Mouse (Mus musculus) heart, postnatal 14 days (tissue): Measurements from ENCODE around the gene Hyou1. TPM values are rescaled to one million over a fixed set of nuclear protein-coding genes. Genes with fewer than 3 reads are reported as not detected.
"Not testable (repeated sequence)": the region's sequence is repeated elsewhere in the genome, so short reads cannot be mapped to it uniquely, and the experiment has no call there.

Experiments
- DNase-seq, 2 experiments: peaks; one replicate each; pipeline ENCODE4 v3.0.0; 2021 to 2022
- intact Hi-C: fragments of 180-260 bp; cut with DNase I; formaldehyde crosslinking; loops from one replicate; pipeline ENCODE4 v1.15.1; 2025
- total RNA-seq, 2 experiments: library from RNA; stranded (reverse); gene quantifications; 2 replicates each; pipeline ENCODE4 v1.2.3; 2021

The Hyou1 gene
- total RNA-seq, 2 experiments from 2014 or later, result 38.9 to 52.1 TPM

DNA sequence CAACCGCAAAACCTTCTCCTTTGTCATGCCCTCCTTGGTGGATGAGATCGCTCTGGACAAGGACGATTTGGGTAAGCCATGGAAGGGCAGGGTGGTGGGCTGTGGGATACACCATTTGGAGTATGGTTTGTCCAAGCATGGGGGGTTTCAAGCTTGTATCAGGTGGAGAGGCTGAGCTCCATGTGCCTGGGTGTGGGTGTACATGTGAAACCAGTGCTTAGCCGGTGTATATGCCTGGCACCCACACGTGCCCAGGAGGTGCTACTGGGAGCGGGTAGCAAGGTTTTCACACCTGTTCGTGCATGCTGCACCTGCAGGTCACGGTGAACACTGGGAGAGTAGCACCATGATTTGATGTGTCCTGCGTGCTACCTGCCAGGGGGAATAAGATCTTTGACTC is 19.3 kb downstream of the Hyou1 start:
- intact Hi-C loops, result no loop called here
- DNase-seq, result no peak

DNA sequence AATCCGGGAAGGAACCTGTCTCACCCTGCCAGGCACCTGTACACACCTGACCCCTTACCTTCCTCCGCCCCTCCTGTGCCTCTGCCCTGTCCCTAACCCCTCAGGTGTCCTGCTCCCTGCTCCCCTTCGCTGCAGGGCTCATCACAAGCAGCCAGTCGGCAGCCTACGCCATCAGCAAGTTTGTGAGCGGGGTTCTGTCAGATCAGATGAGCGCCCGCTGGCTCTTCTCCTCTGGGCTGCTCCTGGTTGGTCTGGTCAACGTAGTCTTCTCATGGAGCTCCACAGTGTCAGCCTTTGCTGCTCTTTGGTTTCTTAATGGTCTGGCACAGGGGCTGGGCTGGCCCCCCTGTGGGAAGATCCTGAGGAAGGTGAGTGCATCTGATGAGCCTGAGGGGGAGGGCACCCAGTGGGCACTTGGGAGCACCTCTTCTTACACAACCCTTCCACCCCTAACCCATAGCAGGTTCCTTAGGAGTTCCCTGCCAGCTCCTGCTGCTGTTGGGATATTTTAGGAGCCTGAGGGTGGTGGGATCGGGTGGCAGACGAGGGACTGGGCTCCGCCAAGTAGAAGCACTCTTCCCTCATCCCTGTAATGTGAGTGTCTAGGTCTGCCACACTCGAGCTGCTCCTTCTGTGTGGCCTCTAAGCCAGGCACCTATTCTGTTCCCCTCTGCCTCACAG is 20.0 kb downstream of the Hyou1 start:
- intact Hi-C loops, result no loop called here

DNA sequence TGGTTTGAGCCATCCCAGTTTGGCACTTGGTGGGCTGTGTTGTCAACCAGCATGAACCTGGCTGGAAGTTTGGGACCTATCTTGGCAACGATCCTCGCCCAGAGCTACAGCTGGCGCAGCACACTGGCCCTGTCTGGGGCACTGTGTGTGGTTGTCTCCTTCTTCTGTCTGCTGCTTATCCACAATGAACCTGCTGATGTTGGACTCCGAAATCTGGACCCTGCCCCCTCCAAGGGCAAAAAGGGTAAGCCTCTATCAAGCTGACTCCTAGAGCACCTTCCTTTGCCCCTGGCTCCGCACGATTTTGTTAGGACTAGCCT is 20.5 kb downstream of the Hyou1 start:
- intact Hi-C loops, result no loop called here
- DNase-seq, result peak; percentile 35 to 49

More for the DNA sequence above, 20.0 kb downstream of the Hyou1 start:
- DNase-seq, result no peak

DNA sequence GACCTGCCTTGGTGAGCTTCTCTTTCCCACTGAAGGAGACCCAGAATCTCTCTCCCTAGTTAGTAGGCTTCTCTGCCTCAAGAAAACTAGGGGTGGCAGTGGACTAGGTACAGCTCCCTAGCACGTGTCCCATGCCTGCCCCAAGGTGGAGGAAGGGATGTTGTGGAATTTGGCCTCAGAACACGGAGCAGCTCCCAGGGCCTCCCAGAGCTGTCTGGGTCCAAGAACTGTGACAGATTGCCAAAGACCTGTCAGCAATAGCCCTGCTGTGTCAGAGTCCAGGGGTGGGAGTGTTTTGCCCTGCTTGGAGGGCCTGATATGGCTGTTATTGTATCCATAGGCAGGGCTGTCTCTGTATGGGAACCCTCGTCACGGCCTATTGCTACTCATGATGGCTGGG is 21.8 kb downstream of the Hyou1 start:
- DNase-seq, result peak; percentile 43 to 64
- intact Hi-C loops, result no loop called here

DNA sequence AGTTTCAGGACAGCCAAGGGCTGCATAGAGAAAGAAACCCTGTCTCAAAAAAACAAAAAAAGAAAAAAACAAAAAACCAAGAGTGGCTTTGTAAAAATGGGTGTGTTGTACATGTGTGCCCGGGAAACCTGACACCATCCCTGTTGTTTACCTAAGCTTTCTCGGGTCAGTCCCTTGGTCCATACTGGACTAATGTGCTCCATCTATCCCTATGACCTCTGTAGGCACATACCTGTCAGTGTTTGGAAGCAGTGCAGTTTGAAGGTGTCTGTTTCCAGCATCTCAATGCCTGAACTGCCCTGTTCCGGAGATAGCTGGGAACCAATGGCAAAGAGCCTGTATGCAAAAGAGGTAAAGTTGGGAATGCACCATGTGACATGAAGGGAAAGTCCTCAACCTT is 25.7 kb downstream of the Hyou1 start:
- no peak for DNase-seq
- intact Hi-C loops, result no loop called here

DNA sequence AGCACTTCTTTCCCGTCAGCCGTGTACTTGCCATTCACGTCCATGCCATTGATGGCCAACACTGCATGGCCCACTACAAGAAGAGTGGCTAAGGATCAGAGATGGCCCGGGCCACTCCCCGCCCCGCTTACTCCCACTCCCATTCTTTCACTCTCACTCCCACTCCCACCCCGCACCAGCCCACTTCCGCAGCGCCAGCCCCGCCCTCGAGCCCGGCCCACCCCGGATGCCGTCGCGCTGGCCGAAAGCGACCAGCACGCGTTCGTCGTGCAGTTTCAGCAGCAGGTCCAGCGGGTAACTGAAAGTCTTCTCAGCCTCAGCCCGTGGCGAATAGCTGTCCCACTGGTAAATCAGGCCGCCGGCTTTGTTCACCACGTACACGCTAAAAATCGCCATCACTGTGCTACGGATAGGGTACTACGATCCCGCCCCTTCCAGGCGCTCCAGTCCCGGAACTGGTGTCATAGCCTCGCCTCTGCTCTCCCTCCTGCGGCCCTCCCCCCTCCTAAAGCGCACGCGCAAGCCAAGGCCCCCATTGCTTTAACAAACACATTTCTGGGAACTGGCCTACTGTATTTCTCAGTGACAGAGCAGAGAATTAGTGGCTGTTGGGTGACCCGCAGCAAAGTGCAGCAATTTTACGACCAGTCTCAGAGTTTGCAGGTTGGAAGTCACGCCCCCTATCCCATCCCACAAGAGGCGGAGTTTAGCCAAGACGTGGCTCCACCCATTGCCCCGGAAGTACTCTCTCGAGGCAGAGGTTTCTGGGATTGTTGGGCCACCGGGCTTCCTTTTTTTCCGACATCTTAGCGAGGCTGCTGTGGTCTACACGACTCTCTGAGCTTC is 27.8 kb downstream of the Hyou1 start, which contains the start of the genes Rps25 and Trappc4:
Gene Rps25, plus strand, starts transcription at position 234 of the 846 bp plus-strand sequence.
Gene Trappc4, minus strand, starts transcription at position 695 of the 846 bp plus-strand sequence.
- intact Hi-C loops, result no loop called here
- DNase-seq, result peak; percentile 89 to 93

DNA sequence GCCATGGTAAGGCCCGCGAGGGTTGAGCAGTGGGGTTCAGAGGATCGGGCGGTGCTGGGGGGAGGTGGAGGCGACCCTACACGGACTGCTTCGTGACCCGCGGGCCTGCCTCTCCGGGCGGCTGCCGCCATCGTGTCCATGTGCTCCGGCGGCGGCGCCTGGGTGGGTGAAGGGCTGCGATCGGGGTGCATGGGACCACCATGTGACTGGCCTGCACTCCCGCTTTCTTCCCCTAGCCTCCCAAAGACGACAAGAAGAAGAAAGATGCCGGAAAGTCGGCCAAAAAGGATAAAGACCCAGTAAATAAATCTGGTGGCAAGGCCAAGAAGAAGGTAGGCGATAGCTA is 28.4 kb downstream of the Hyou1 start:
- intact Hi-C loops, result no loop called here
- DNase-seq, result no peak

DNA sequence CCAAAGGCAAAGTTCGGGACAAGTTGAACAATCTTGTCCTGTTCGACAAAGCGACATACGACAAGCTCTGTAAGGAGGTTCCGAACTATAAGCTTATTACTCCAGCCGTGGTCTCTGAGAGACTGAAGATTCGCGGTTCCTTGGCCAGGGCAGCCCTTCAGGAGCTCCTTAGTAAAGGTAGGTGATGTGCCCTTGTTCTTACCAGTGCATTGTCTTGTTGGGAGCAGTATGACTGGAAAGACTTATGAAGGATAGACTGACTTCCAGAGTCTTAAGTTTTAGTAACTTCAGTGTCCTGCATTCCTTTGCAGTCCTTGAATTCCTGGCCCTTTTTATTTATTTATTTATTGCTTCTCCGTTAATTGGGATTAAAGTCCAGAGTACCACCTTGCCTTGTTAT is 29.4 kb downstream of the Hyou1 start:
- intact Hi-C loops, DNase-seq: not testable (repeated sequence)

DNA sequence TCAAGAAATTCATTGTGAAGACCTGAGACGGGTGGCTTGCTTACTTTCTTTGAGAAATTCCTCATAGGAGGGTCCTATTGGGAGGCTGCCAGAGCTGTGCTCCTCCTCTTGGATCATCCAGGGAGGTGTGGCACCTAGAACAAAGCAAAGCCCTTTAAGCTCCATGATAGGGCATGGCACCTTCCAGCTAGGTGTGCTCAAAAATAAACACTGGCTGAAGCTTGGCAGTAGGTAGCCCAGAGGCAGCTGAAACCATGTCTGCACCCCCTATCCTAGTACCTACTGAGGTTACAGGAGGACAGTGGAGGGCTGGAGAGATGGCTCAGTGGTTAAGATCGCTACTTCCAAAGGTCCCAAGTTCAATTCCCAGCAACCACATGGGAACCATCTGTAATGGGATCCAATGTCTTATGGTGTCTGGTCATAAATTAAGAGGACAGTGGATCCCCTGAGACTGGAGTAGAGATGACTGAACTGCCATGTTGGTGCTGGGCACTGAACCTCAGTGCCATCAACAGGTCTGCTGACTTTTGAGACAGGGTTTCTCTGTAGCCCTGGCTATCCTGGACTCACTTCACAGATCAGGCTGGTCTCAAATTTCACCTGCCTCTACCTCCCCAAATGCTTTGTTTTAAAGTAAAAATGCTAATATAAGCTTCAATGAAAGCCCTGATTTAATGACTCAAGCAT is 31.5 kb downstream of the Hyou1 start:
- intact Hi-C loops, result no loop called here
- DNase-seq, result no peak

DNA sequence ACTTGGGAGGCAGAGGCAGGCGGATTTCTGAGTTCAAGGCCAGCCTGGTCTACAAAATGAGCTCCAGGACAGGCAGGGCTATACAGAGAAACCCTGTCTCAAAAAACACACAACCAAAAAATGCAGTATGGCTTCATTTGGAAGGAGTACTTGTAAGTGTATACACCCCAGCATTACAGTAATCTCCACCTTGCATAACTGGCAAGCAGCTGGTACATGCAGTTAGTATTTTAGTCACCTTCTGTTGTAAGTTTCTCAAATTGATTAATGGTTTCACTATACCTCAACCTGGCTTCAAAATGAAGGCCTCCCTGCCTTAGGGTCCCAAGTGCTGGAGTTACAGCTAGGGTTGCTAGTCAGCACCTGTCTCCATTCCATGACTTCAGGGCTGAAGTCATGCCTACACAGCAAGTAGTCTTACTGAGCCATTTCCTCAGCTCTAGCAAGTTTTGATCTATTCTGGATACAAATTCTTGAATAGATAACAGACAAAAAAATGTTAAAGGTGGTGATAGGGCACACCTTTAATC is 32.4 kb downstream of the Hyou1 start:
- intact Hi-C loops, result no loop called here
- DNase-seq, result no peak

DNA sequence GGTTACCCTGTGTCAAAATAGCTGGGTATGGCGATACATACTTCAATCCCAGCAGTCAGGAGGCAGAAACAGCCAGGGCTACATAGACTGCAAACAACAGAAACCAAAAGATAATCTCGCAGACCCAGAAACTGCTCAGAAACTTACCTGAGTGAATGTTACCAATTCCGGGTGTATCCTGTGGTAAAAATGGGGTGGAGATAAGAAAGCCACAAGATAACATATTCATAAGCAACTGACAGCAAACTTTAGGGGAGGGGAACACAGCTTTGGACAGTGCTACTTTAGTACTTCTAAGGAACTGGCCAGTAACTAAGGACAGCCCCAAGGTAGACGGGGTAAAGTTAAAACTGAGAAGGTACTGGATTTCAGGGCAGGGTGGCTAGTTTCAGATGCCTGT is 33.0 kb downstream of the Hyou1 start:
- DNase-seq, result no peak
- intact Hi-C loops, result no loop called here

DNA sequence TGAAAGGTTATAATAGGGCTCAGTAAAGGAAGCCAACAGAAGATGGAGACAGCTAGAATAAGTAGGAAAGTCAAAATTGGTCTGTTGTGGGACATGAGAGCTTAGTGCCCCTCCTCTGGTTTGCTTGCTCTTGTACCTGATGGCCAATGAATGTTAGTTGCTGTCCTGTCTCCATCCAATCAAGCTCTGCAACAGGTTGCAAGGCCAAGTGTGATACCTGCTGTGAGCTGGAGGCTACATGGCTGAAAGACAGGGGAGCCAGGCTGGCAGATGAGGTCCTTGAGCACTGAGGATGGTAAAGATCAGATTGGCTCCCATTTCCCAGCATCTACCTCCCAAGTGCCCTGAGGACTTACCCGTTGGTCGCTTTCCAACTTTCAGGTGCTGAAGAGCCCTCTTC is 33.5 kb downstream of the Hyou1 start:
- intact Hi-C loops, result no loop called here
- DNase-seq, result no peak

DNA sequence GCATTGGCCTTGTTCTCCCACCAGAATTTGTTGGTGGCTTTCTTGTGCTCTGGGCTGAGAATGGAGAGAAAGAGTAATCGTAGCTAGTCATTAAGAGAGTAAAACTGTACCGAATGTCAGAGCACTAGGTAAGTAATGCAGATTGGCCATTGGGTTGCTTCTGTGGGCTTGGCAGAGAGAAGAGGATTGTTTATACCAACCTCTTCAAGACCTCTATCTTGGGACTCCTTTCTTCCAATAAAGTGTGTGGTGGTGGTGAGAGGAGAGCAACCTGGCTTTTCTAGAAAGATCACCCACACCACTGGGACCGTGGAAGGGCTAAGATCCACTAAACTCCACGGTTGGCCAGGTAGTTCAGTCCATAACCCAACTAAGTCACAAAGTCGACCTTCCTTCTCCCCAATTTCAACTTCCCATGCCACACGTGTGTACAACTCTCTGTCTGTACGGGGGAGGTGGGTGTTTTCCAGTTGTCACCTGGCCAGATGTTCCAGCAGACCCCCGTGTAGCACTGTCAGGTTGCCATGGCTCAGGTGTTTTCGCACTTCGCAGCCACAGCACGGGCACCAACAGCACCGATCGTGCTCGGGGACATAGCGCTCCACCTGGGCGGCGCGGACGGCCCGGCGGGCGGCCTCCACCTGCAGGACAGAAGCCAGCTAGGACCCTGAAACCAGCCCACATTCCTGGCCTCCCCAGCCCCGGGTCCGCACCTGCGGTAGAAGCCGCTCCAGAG is 38.0 kb downstream of the Hyou1 start:
- no peak for DNase-seq
- intact Hi-C loops, result no loop called here

DNA sequence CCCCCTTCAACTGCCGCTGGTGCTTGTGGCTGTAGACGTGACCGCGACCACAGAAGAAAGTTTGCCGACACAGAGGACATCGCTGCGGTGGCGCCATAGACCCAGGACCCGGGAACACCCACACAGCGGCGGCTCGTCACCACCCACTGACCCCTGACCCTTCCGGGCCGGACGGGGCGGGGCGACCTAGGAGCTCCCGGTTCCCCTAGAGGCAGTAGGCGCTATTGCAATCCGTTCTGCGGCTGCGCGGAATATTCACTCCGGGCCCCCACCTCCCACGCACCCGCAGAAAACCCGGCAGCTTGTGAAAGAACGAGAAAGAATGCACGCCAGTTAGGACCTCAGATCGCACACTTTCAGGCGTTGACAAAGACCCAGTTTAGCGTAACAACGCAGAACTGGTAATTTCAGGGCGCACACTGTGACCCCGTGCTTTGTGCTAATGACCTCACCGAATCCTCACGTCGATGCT is 38.6 kb downstream of the Hyou1 start:
- peak; percentile 95 to 98 for DNase-seq
- intact Hi-C loops, result no loop called here

DNA sequence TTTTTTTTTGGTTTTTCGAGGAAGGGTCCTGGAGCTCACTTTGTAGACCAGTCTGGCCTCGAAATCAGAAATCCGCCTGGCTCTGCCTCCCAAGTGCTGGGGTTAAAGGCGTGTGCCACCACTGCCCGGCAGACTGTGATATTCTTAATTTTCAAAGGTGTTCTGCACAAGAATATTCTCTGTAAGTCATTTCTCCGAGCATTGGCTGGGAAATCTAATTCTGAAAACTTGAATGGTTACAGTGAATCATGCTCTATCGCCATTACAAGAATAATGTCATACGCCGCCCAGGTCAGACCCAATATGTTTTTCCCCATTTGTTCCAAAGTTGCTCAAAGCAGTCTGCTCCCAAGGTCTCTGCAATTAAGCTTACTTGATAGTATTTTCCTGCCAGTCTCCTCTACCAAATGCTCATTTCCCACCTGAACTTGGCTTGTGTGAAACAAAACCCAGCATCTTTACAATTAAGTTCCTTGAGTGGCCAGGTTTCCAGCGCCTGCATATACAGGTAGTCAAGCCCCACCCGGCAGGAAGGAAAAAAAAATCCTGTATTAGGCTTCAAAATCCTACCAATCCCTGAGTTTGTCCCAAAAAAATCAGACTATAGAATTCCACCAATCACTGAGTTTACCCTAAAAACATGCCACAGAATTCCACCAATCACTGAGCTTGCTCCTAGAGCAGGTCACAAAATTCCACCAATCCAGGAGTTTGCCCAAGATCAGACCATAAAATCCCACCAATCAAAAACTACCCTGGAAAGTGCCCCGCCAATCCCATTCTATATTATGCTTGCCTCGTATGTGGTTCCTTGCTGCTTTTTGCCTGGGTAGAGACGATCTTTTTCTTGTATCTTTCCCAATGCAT is 39.5 kb downstream of the Hyou1 start, which contains the start of gene Ccdc84:
Gene Ccdc84, minus strand, starts transcription at position 51 of the 867 bp plus-strand sequence.
- intact Hi-C loops, result no loop called here
- DNase-seq, result no peak

DNA sequence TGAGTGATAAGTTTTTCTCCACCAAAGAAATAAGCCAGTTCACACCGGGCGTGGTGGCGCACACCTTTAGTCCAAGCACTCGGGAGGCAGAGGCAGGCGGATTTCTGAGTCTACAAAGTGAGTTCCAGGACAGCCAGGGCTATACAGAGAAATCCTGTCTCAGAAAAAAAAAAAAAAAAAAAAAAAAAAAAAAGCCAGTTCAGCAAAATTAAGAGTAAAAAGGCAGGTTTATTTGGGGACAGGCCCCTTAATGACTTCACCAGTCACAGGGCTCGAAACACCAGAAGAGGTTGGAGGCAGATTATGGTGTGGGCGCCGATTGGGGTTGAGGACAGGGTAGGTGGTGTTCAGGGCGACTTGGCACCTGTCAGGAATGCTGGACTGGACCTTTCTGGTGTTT is 40.4 kb downstream of the Hyou1 start:
- intact Hi-C loops, DNase-seq: not testable (repeated sequence)

DNA sequence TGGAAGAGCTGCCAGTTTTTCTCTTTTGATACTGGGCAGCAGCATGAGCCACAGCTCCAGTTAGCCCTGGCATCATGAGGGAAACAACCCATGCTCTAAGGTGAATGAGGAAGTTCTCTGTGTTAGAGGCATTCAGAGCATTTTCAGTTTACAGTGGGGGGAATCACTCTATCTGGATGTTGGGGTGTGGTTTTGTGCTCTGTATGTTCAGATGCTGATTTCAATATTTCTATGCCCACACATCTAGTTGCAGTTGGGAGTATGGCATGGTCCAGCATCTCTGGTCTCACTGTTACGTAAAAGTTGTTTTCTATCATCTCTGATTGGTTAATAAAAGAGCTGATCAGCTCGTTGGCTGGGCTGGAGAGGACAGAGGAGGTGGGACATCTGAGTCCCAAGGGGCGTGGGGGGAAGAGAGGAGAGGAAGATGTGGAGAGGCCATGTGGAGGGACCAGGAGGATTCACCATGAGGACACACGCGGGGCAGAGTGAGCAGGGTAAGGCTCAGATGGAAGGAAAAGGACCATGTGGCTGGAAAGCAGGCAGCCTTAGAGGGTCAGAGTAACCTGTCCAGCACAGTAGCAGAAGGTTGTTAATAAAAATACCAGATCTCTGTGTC is 41.1 kb downstream of the Hyou1 start:
- no peak for DNase-seq
- intact Hi-C loops, result no loop called here

DNA sequence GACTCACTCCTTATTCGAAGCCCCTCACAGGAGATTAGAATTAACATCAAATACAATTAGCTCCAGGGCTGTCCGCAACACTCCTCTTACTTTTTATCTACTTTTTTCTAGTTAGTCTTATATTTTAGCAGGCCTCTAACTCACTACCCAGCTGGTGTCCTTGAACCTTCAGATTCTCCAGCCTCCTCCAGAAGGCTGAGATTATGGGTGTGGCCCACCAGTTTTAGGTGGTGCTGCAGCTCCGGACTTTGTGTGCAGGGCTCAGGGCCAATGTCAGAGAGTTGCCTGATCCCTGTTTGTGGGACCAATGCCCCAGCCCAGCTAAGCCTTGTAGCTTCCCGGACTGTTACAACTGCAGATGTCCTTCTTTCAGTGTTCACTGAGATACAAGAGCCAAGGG is 44.3 kb downstream of the Hyou1 start:
- intact Hi-C loops, result no loop called here
- no peak for DNase-seq
